Mouse (Mus musculus) myocyte (in vitro differentiated cells): ENCODE data around the gene Usp29. TPM values are rescaled to one million over a fixed set of nuclear protein-coding genes. Genes with fewer than 3 reads are reported as not detected.

Source experiments
- H3K27me3 ChIP-seq: one replicate; pipeline ENCODE4 v1.6.1; 2011; ENCODE audit not compliant: control insufficient read depth, insufficient read depth, insufficient read length
- H3K36me3 ChIP-seq: one replicate; pipeline ENCODE4 v1.6.1; 2011; ENCODE audit not compliant: control insufficient read depth, insufficient read depth
- H3K4me2 ChIP-seq: one replicate; pipeline ENCODE4 v1.6.1; 2011; ENCODE audit warnings: low read depth, control low read depth
- H3K4me3 ChIP-seq: one replicate; pipeline ENCODE4 v1.5.1; 2011; ENCODE audit warnings: mild to moderate bottlenecking, control low read depth, moderate library complexity
- H3K79me2 ChIP-seq: one replicate; pipeline ENCODE4 v1.6.1; 2011; ENCODE audit not compliant: control insufficient read depth, insufficient read depth
- H3ac ChIP-seq: one replicate; pipeline ENCODE4 v1.6.1; 2011; ENCODE audit not compliant: control insufficient read depth, insufficient read length
- CEBPB ChIP-seq: IDR thresholded peaks from 2 replicates; pipeline ENCODE4 v1.6.1; 2011; ENCODE audit warnings: mild to moderate bottlenecking, moderate library complexity; ENCODE audit not compliant: poor library complexity, insufficient read depth, severe bottlenecking
- E2F4 ChIP-seq: IDR thresholded peaks from one replicate; pipeline ENCODE4 v1.6.1; 2011; ENCODE audit warnings: mild to moderate bottlenecking, control low read depth, moderate library complexity; ENCODE audit not compliant: insufficient read depth
- MAX ChIP-seq: IDR thresholded peaks from one replicate; pipeline ENCODE4 v1.6.1; 2011; ENCODE audit warnings: low read depth, mild to moderate bottlenecking, control low read depth
- MYOD1 ChIP-seq, 3 experiments: IDR thresholded peaks; one replicate each; pipeline ENCODE4 v1.6.1; 2011; ENCODE audit warnings: control low read depth in 2 of 3, low read depth in 2 of 3, mild to moderate bottlenecking in 2 of 3, moderate library complexity in 1 of 3; ENCODE audit not compliant: insufficient read length in 2 of 3, control insufficient read depth in 1 of 3
- MYOG ChIP-seq, 3 experiments: IDR thresholded peaks; one replicate each; pipeline ENCODE4 v1.6.1; 2011; ENCODE audit warnings: control low read depth in 2 of 3, low read depth in 2 of 3, mild to moderate bottlenecking in 2 of 3; ENCODE audit not compliant: insufficient read length in 2 of 3, control insufficient read depth in 1 of 3, insufficient read depth in 1 of 3
- POLR2A ChIP-seq: IDR thresholded peaks from one replicate; pipeline ENCODE4 v1.6.1; 2011; ENCODE audit warnings: low read depth, mild to moderate bottlenecking, control low read depth, moderate library complexity; ENCODE audit not compliant: insufficient read length
- POLR2AphosphoS2 ChIP-seq: IDR thresholded peaks from one replicate; pipeline ENCODE4 v1.6.1; 2011; ENCODE audit warnings: low read depth, control low read depth; ENCODE audit not compliant: insufficient read length
- REST ChIP-seq: IDR thresholded peaks from one replicate; pipeline ENCODE4 v1.6.1; 2011; ENCODE audit warnings: mild to moderate bottlenecking, control low read depth, moderate library complexity; ENCODE audit not compliant: insufficient read depth, insufficient read length
- SRF ChIP-seq: IDR thresholded peaks from one replicate; pipeline ENCODE4 v1.6.1; 2011; ENCODE audit warnings: low read depth; ENCODE audit not compliant: control insufficient read depth, insufficient read length
- TCF12 ChIP-seq: IDR thresholded peaks from one replicate; pipeline ENCODE4 v1.6.1; 2011; ENCODE audit warnings: mild to moderate bottlenecking, control low read depth; ENCODE audit not compliant: poor library complexity, insufficient read depth, severe bottlenecking
- TCF3 ChIP-seq: IDR thresholded peaks from one replicate; pipeline ENCODE4 v1.6.1; 2011; ENCODE audit warnings: low read depth, control low read depth; ENCODE audit not compliant: insufficient read length
- USF1 ChIP-seq: IDR thresholded peaks from one replicate; pipeline ENCODE4 v1.6.1; 2011; ENCODE audit warnings: low read depth, mild to moderate bottlenecking, control low read depth, moderate library complexity
- polyA plus RNA-seq: library from polyadenylated mRNA; unstranded; fragments of >200 nt; fragmentation: generic; extraction: Trizol; gene quantifications from one replicate; pipeline ENCODE4 v1.2.1, GENCODE M21; 2012; ENCODE audit warnings: missing spikeins

Gene Usp29
- polyA plus RNA-seq, 1 experiment = 1.1 TPM

DNA sequence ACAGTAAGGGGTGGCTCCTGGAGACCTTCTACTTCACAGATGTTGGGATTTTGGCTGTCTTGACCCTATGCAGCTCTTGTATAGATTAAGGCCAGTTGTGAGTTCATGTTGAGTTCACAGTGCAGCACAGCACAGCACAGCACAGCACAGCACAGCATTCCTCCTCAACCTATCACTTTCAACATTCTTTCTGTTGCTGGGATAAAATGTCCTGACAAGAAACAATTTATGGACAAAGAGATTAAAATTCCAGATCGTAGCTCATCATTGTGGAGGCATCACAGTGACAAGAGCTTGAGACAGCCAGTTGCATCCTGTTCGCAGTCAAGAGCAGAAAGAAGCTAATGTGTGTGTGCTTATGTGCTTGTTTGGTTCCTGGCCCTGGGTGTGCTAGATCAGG is 93.3 kb downstream of the Usp29 start:
- TF ChIP-seq MYOG (IDR thresholded peaks at IDR 0.05; ENCODE audit: control insufficient read depth in 1 of 3, insufficient read depth in 1 of 3, insufficient read length in 2 of 3, low read depth in 2 of 3) (no peak), POLR2AphosphoS2 (no peak), E2F4 (no peak), CEBPB (no peak), TCF12 (no peak), MAX (no peak), POLR2A (no peak), MYOD1 (IDR thresholded peaks at IDR 0.05; ENCODE audit: control insufficient read depth in 1 of 3, insufficient read length in 2 of 3, low read depth in 2 of 3) (no peak), SRF (no peak), USF1 (no peak), REST (no peak), TCF3 (no peak)
- no peak overlapping the region for H3K4me3 ChIP-seq
- H3K27me3 ChIP-seq = no peaks in the 10 kb centered on the region
- H3ac ChIP-seq = no peak overlapping the region
- no peak overlapping the region for H3K4me2 ChIP-seq
- no peaks in the 10 kb centered on the region for H3K79me2 ChIP-seq
- no peaks in the 10 kb centered on the region for H3K36me3 ChIP-seq

DNA sequence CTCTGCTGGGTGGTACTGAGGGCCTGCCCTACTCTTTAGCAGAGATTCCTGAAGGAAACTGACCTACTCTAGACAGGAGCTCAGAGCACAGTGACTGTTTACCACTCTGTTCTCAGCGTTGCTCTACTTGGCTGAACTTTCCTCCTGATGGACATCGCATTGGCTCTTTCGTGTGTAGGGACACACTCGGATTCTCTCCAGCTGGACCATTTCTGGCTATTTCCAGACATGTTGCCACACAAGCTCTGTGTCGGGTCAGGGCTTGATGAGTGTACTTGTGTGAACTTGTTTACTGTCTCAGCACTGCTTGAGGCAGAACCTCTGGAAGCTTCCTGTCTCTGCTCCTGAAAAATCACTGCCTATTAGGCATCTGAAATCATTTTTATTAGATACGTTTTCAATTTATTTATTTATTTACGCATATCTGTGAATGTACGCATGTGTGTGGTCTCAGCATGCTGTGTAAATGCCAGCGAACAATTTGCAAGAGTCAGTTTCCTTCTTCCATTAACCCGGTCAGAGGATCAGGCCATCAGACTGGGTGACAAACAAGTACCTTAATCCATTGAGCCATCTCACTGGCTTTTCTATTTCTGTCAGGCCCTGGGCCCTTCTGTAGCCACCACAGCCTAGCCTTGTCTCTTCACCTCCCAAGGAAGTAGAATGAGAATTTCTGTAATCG is 95.7 kb downstream of the Usp29 start:
- Histone ChIP-seq H3K36me3 (no peaks in the 10 kb centered on the region), H3K4me2 (no peak overlapping the region), H3K27me3 (no peaks in the 10 kb centered on the region), H3K79me2 (no peaks in the 10 kb centered on the region), H3K4me3 (no peak overlapping the region), H3ac (no peak overlapping the region)
- no peak for TF ChIP-seq MYOG (IDR thresholded peaks at IDR 0.05; ENCODE audit: control insufficient read depth in 1 of 3, insufficient read depth in 1 of 3, insufficient read length in 2 of 3, low read depth in 2 of 3)

- H3K27me3 ChIP-seq = no peaks in the 10 kb centered on the region
- H3K4me3 ChIP-seq = no peak overlapping the region
Observed at GRCm38 (mm10) chr7:6829148-6829547, 98.8 kb downstream of the Usp29 start.

DNA sequence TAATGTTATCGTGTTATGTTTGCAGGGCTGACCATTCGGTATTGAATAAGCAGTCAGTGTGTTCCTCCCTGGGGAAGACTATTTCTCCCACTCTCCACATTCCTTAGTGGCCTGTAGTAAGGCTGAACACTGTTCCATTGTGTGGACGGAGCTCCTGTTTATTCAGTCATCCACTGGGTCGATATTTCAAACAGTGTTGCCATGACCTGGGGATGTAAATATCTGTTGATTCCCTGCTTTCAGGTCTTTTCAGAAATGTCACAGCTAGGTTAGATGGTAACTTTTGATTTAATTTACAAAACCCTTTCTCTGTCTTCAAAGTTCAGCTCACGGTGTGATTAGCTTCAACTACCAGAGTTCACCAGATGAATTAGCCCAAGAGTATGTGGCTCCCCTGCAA is 104.6 kb downstream of the Usp29 start:
- Histone ChIP-seq H3K79me2 (no peaks in the 10 kb centered on the region), H3ac (no peak overlapping the region), H3K4me2 (no peak overlapping the region), H3K4me3 (no peak overlapping the region), H3K27me3 (no peaks in the 10 kb centered on the region), H3K36me3 (no peaks in the 10 kb centered on the region)
- TF ChIP-seq MAX = no peak

More at GRCm38 (mm10) chr7:6829148-6829547, 98.8 kb downstream of the Usp29 start:
- TF ChIP-seq POLR2A (no peak), E2F4 (no peak), TCF12 (no peak), USF1 (no peak), MAX (no peak), SRF (no peak), REST (no peak), TCF3 (no peak)
- H3K4me2 ChIP-seq = no peak overlapping the region
- no peaks in the 10 kb centered on the region for H3K36me3 ChIP-seq
- no peak overlapping the region for H3ac ChIP-seq
- H3K79me2 ChIP-seq = no peaks in the 10 kb centered on the region

- Histone ChIP-seq H3K4me2 (no peak overlapping the region), H3K79me2 (no peaks in the 10 kb centered on the region), H3K27me3 (no peaks in the 10 kb centered on the region), H3K36me3 (no peaks in the 10 kb centered on the region), H3ac (no peak overlapping the region), H3K4me3 (no peak overlapping the region)
- no peak for TF ChIP-seq REST
- TF ChIP-seq TCF3 = no peak
- TF ChIP-seq MYOD1 (IDR thresholded peaks at IDR 0.05; ENCODE audit: control insufficient read depth in 1 of 3, insufficient read length in 2 of 3, low read depth in 2 of 3) = no peak
- no peak for TF ChIP-seq TCF12
- no peak for TF ChIP-seq POLR2AphosphoS2
- TF ChIP-seq USF1 = no peak
- no peak for TF ChIP-seq MAX
- no peak for TF ChIP-seq MYOG (IDR thresholded peaks at IDR 0.05; ENCODE audit: control insufficient read depth in 1 of 3, insufficient read depth in 1 of 3, insufficient read length in 2 of 3, low read depth in 2 of 3)
Observed at GRCm38 (mm10) chr7:6835351-6835750, 105.0 kb downstream of the Usp29 start.
